Mouse (Mus musculus) hindbrain, embryonic 14.5 days (tissue): Measurements from ENCODE around the gene Sult6b1. TPM values are rescaled to one million over a fixed set of nuclear protein-coding genes. Genes with fewer than 3 reads are reported as not detected.

Experiments
- ATAC-seq: fragments of 200-750 bp; cut with Nextera tagmentation; 2 replicates; pipeline ENCODE4 v1.8.0; 2017; ENCODE audit warnings: moderate number of reproducible peaks, mild to moderate bottlenecking, moderate TSS enrichment, moderate library complexity; ENCODE audit not compliant: low FRiP score
- DNase-seq: peaks from one replicate; pipeline ENCODE4 v3.0.0-alpha.2; 2015; ENCODE audit warnings: low spot score
- H3K27ac ChIP-seq: fragments of 300-500 bp; sonication (generic); 2 replicates; pipeline ENCODE4 v1.5.1; 2014; ENCODE audit warnings: mild to moderate bottlenecking, moderate library complexity
- H3K27me3 ChIP-seq: fragments of 300-500 bp; sonication (generic); 2 replicates; pipeline ENCODE4 v1.6.1; 2014; ENCODE audit warnings: mild to moderate bottlenecking, low read length, mixed read lengths; ENCODE audit not compliant: control insufficient read depth, insufficient read depth
- H3K36me3 ChIP-seq: fragments of 300-500 bp; sonication (generic); replicated peaks from 2 replicates; pipeline ENCODE4 v1.6.1; 2014; ENCODE audit not compliant: control insufficient read depth, insufficient read depth
- H3K4me1 ChIP-seq: fragments of 300-500 bp; sonication (generic); replicated peaks from 2 replicates; pipeline ENCODE4 v1.6.1; 2014; ENCODE audit warnings: antibody characterized with exemption, low read length, mixed read lengths; ENCODE audit not compliant: control insufficient read depth, insufficient read depth
- H3K4me2 ChIP-seq: fragments of 300-500 bp; sonication (generic); replicated peaks from 2 replicates; pipeline ENCODE4 v1.6.1; 2014; ENCODE audit warnings: mild to moderate bottlenecking, moderate library complexity
- H3K4me3 ChIP-seq: fragments of 300-500 bp; sonication (generic); replicated peaks from 2 replicates; pipeline ENCODE4 v1.5.1; 2014; ENCODE audit warnings: mild to moderate bottlenecking, low read length
- H3K9ac ChIP-seq: fragments of 300-500 bp; sonication (generic); 2 replicates; pipeline ENCODE4 v1.6.1; 2014
- H3K9me3 ChIP-seq: fragments of 300-500 bp; sonication (generic); 2 replicates; pipeline ENCODE4 v1.6.1; 2016; ENCODE audit warnings: low read length; ENCODE audit not compliant: control insufficient read depth
- WGBS: fragments of 180-500 bp; shearing (Covaris S2); extraction: QIAGEN DNeasy Blood & Tissue Kit; methylation state at CpG from one replicate; pipeline ENCODE4 v1.1.7; 2014; 5-methylcytosine and 5-hydroxymethylcytosine counted together
- polyA plus RNA-seq: library from polyadenylated mRNA; unstranded; fragments of >200 nt; fragmentation: Nextera tagmentation; extraction: Ambion mirVana; gene quantifications from 2 replicates; pipeline ENCODE4 v1.2.1, GENCODE M21; 2014

Gene Sult6b1
- 0.27 and 0.37 TPM in 2 replicates for polyA plus RNA-seq

GRCm38 (mm10) chr17:78906892-78907291, at the start of gene Sult6b1:
Sult6b1 (minus strand) TSS chr17:78906992.
- Histone ChIP-seq H3K4me2 (no peak within 1 kb of the TSS), H3K9me3 (no peaks in the 10 kb centered on the region), H3K27me3 (no peaks in the 10 kb centered on the region; the same call in 1 of the 2 replicates), H3K36me3 (no peaks in the 10 kb centered on the region), H3K4me1 (no peaks in the 10 kb centered on the region), H3K4me3 (no peak within 1 kb of the TSS), H3K27ac (no peak within 1 kb of the TSS), H3K9ac (no peak within 1 kb of the TSS)
- ATAC-seq (no peak), DNase-seq (no peak)
- WGBS, result 89% methylated on average over 5 of the region's 5 CpGs

- Histone ChIP-seq H3K4me3 (no peak overlapping the region), H3K9ac (no peak overlapping the region), H3K27ac (no peak overlapping the region), H3K27me3 (no peaks in the 10 kb centered on the region), H3K4me2 (no peak overlapping the region), H3K36me3 (peaks cover 82% of the 10 kb centered on the region), H3K9me3 (no peaks in the 10 kb centered on the region), H3K4me1 (no peaks in the 10 kb centered on the region)
- DNase-seq (no peak), ATAC-seq (no peak)
- WGBS, result 91% methylated on average over 8 of the region's 8 CpGs
Observed at GRCm38 (mm10) chr17:78953240-78953639, 46.4 kb upstream of the Sult6b1 start.

GRCm38 (mm10) chr17:78952070-78952469, 45.3 kb upstream of the Sult6b1 start:
- ATAC-seq, result no peak
- H3K27me3 ChIP-seq, result no peaks in the 10 kb centered on the region

GRCm38 (mm10) chr17:78951225-78951624, 44.4 kb upstream of the Sult6b1 start:
- H3K9me3 ChIP-seq, result no peaks in the 10 kb centered on the region
- H3K9ac ChIP-seq, result no peak overlapping the region
- WGBS, result 98% methylated on average over 5 of the region's 5 CpGs
- no peaks in the 10 kb centered on the region for H3K27me3 ChIP-seq
- no peak overlapping the region for H3K27ac ChIP-seq
- H3K4me2 ChIP-seq, result no peak overlapping the region
- H3K36me3 ChIP-seq, result peaks cover 87% of the 10 kb centered on the region
- ATAC-seq, result no peak
- H3K4me1 ChIP-seq, result no peaks in the 10 kb centered on the region
- no peak overlapping the region for H3K4me3 ChIP-seq
- no peak for DNase-seq

More at GRCm38 (mm10) chr17:78952070-78952469, 45.3 kb upstream of the Sult6b1 start:
- H3K27ac ChIP-seq, result no peak overlapping the region
- H3K36me3 ChIP-seq, result peaks cover 84% of the 10 kb centered on the region
- no peak for DNase-seq
- no peak overlapping the region for H3K4me3 ChIP-seq
- no peak overlapping the region for H3K4me2 ChIP-seq
- H3K9me3 ChIP-seq, result no peaks in the 10 kb centered on the region
- 93% methylated on average over 5 of the region's 5 CpGs for WGBS
- H3K4me1 ChIP-seq, result no peaks in the 10 kb centered on the region
- H3K9ac ChIP-seq, result no peak overlapping the region

GRCm38 (mm10) chr17:78942579-78942978, 35.8 kb upstream of the Sult6b1 start:
- Histone ChIP-seq H3K27me3 (no peaks in the 10 kb centered on the region), H3K4me3 (no peak overlapping the region), H3K4me1 (peaks cover 6% of the 10 kb centered on the region), H3K4me2 (no peak overlapping the region), H3K36me3 (peaks cover 68% of the 10 kb centered on the region), H3K9ac (no peak overlapping the region), H3K9me3 (no peaks in the 10 kb centered on the region), H3K27ac (no peak overlapping the region)
- no peak for DNase-seq
- no peak for ATAC-seq
- WGBS, result 61% methylated on average over 11 of the region's 11 CpGs

GRCm38 (mm10) chr17:78938927-78939326, 32.1 kb upstream of the Sult6b1 start:
- H3K27me3 ChIP-seq, result no peaks in the 10 kb centered on the region
- no peak overlapping the region for H3K27ac ChIP-seq
- H3K4me3 ChIP-seq, result no peak overlapping the region
- H3K9ac ChIP-seq, result no peak overlapping the region
- DNase-seq, result no peak
- no peak for ATAC-seq
- H3K4me1 ChIP-seq, result peaks cover 12% of the 10 kb centered on the region
- H3K4me2 ChIP-seq, result no peak overlapping the region
- H3K9me3 ChIP-seq, result no peaks in the 10 kb centered on the region
- peaks cover 56% of the 10 kb centered on the region for H3K36me3 ChIP-seq
- 94% methylated on average over 4 of the region's 4 CpGs for WGBS

GRCm38 (mm10) chr17:78937229-78937853, 30.5 kb upstream of the Sult6b1 start:
- DNase-seq, result no peak
- peak overlapping the region; percentile 51 for H3K27ac ChIP-seq
- H3K4me1 ChIP-seq, result peaks cover 17% of the 10 kb centered on the region
- peaks cover 57% of the 10 kb centered on the region for H3K36me3 ChIP-seq
- H3K9ac ChIP-seq, result peak overlapping the region; percentile 55
- H3K27me3 ChIP-seq, result no peaks in the 10 kb centered on the region
- ATAC-seq, result peak; percentile 28
- 9% methylated on average over 26 of the region's 26 CpGs for WGBS
- H3K4me2 ChIP-seq, result peak overlapping the region; percentile 73
- H3K9me3 ChIP-seq, result no peaks in the 10 kb centered on the region
- peak overlapping the region; percentile 60 for H3K4me3 ChIP-seq

- Histone ChIP-seq H3K4me3 (peak within 1 kb of the TSS; percentile 60), H3K27ac (peak within 1 kb of the TSS; percentile 51), H3K4me1 (peaks cover 17% of the 10 kb centered on the region), H3K36me3 (peaks cover 57% of the 10 kb centered on the region), H3K27me3 (no peaks in the 10 kb centered on the region), H3K9me3 (no peaks in the 10 kb centered on the region), H3K9ac (peak within 1 kb of the TSS; percentile 68), H3K4me2 (peak within 1 kb of the TSS; percentile 73)
- ATAC-seq, result peak; percentile 100
- DNase-seq, result peak; percentile 99
- WGBS, result under 1% methylated on average over 45 of the region's 45 CpGs
Observed at GRCm38 (mm10) chr17:78936466-78937228, 29.9 kb upstream of the Sult6b1 start, which contains the start of the genes Cebpz and Ndufaf7. Cebpz (minus strand) TSS chr17:78937066. Ndufaf7 (plus strand) TSS chr17:78937136.

- no peak overlapping the region for H3K27ac ChIP-seq
- 86% methylated on average over 2 of the region's 2 CpGs for WGBS
- peak overlapping the region; percentile 60 for H3K4me3 ChIP-seq
- H3K4me2 ChIP-seq, result peak overlapping the region; percentile 64
- H3K9ac ChIP-seq, result peak overlapping the region; percentile 68
- no peaks in the 10 kb centered on the region for H3K9me3 ChIP-seq
- peaks cover 57% of the 10 kb centered on the region for H3K36me3 ChIP-seq
- H3K27me3 ChIP-seq, result no peaks in the 10 kb centered on the region
- no peak for ATAC-seq
- peaks cover 17% of the 10 kb centered on the region for H3K4me1 ChIP-seq
- no peak for DNase-seq
Observed at GRCm38 (mm10) chr17:78935857-78936256, 29.1 kb upstream of the Sult6b1 start.
